Mouse (Mus musculus): ENCODE measurements around the gene Fut11.
A peak's percentile ranks its signal among the peaks of the same experiment; 100 is the strongest.

Gene Fut11

DNA sequence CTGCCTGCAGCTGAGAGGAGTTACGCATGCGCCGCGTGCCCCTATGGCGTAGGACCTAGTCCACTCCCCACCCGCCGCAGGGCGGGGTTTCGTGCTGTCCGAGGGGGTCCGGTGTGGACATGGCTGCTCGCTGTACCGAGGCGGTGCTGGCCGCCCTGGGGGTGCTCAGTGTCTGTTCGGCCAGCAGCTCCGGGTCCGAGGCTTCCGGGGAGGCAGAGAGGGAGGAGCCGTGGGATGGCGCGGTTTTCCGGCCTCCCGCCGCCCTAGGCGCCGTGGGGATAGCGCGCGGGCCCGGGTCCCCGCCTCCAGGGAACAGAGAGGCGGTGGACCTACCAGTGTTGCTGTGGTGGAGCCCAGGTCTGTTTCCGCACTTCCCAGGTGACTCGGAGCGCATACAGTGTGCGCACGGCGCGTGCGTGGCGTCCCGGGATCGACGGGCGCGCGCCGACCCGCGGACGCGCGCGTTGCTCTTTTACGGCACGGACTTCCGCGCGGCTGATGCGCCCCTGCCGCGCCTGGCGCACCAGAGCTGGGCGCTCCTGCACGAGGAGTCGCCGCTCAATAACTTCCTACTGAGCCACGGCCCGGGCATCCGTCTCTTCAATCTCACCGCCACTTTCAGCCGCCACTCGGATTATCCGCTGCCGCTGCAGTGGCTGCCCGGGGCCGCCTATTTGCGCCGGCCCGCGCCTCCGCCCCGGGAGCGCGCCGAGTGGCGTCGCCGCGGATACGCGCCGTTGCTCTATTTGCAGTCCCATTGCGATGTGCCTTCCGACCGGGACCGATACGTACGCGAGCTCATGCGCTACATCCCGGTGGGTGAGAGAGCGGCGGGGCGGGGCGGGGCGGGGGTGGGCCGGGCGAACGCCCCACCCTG, at the start of gene Fut11:
TSS of gene Fut11 (plus strand) at position 85 of the 877 bp plus-strand sequence.
- peak; percentile 67 for DNase-seq (ENCODE audit: low read depth, low spot score)

DNA sequence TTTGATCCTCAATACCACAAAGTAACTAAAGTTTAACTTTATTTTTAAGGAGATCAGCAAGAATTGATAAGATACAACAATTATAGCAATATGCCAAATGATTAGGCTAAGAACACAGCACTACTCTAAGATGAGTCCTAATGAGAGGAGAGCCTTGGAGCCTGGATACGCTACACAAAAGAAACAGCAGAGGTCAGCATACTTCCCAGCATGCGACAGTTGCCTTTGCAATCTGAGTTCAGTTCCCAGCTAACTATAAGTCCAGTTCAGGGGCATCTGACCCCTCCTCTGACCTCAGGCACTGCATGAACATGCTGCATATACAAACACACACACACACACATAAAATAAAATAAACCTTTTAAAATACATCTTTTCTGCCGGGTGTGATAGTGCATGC, 49.2 kb upstream of the Fut11 start:
- no peak for DNase-seq (ENCODE audit: low read depth, low spot score)

GRCm38 (mm10) chr14:20646381-20646780, 48.4 kb upstream of the Fut11 start:
- no peak for DNase-seq (ENCODE audit: low read depth, low spot score)

- no peak for DNase-seq (ENCODE audit: low read depth, low spot score)
Observed at GRCm38 (mm10) chr14:20651000-20651399, 43.8 kb upstream of the Fut11 start.

DNA sequence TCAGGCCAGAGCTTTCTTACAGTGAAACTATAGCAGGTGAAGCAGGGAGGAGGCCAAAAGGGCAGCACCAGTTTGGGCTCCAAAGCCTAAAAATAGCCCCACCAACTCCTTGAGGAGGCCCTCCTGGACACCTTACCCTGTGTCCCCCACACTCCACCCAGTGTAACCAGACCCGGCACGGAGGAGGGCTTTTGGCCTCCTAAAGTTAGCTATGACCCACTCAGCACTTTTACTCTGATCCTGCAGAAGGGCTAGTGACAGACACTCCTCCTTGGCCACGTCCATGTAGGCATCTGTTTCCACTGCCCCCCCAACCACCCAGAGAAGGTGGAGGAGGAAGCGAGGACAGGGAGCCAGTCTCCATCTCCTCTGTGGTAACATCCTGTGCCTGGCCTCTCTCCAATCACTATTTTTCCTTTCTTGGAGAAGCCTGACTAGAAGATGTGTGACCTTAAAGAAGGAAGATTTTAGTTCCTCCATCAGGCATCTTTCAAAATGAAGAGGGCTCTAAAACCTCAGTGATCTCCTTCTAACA, 43.0 kb upstream of the Fut11 start:
- DNase-seq (ENCODE audit: low read depth, low spot score), result no peak

DNA sequence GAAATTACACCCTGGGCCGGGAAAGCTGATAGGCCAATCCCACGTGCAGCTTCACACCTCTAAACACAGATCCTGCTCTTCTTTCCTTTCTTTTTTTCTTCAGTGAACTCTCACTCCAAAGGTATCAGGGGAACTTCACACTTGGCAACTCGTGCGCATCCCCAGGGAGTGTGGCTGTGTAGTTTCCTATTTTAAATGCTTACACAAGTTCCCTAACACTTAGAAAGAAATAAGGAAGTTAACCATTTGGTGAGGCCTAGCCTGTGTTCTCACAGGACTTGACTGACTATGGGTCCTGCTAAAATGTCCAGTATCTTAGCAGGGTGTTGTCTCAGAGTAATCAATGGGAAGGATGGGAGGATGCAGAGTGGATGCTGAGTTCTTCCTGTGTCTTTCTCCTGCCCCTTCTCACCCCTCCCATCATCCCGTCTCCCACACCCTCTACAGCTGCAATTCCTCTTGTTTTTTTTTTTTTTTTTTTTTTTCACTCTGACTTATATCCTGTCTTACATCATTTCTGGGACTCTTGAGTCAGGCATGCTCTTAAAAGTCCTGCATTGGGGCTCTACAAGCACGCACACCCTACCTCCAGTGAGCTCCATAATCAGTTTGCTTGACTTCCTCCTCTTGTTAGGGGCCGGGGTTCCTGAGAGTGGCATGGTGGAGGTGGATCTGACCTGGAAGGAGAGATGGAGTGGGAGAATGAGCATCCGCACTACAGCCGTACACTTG, 39.9 kb upstream of the Fut11 start:
- no peak for DNase-seq (ENCODE audit: low read depth, low spot score)

DNA sequence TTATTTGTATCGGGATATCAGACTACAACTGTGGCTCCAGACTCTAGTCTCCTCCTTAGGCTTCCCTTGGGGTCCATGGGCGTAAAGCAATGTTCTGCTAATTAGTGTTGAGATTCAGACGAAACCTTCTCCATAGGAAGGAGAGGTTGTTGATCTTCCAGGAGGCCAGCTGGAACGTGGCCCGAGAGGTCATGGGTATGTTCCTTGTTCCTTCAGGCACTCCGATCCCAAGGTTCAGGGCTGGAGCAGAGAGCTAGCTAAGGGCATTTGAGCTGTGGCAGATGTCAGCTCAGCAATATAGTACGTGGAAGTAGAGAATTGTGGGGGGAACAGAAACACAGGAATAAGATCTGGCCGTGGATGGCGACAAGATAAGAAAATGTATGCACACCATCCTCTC, 39.0 kb upstream of the Fut11 start:
- DNase-seq (ENCODE audit: low read depth, low spot score), result no peak

GRCm38 (mm10) chr14:20656361-20656760, 38.4 kb upstream of the Fut11 start, which contains the start of gene Myoz1:
Gene Myoz1, minus strand, starts transcription at chr14:20656540.
- DNase-seq (ENCODE audit: low read depth, low spot score), result no peak

DNA sequence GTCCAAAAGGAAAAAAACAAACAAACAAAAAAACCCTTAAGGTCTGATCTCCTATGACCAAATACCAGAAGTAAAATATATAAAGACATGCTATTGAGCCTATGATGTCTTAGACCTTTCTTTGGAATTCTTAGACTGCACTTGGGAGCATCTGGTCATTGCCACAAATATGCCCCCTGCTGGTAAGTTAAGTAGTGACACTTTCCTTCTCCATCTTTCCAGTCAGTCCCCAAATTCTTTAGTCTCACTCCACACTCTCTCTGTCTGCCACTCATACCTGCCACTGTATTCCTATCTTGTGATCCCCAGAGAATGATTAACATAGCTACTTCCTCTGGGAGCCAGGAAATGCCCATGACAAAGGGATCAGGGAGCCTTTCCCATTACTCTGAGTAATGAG, 36.4 kb upstream of the Fut11 start:
- DNase-seq (ENCODE audit: low read depth, low spot score), result peak; percentile 8

DNA sequence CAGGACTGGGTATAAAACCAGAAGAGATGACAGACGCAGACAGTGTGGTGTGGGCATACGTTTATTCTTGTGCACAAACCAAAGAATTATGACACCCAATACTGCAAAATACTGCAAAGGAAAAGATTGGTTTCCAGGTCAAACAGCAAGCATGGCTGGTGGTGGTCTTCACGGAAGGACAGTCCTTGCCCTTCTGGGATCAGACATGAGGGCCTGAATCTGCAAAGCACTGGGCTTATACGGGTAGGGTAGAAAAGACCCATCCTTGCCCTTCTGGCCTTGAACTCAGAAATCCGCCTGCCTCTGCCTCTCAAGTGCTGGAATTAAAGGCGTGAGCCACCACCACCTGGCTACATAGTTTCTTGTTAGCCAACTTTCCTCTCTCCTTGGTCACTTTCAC, 35.9 kb upstream of the Fut11 start:
- no peak for DNase-seq (ENCODE audit: low read depth, low spot score)

GRCm38 (mm10) chr14:20659687-20660086, 35.1 kb upstream of the Fut11 start:
- no peak for DNase-seq (ENCODE audit: low read depth, low spot score)

GRCm38 (mm10) chr14:20660827-20661660, 33.7 kb upstream of the Fut11 start:
- DNase-seq (ENCODE audit: low read depth, low spot score), result peak; percentile 89

DNA sequence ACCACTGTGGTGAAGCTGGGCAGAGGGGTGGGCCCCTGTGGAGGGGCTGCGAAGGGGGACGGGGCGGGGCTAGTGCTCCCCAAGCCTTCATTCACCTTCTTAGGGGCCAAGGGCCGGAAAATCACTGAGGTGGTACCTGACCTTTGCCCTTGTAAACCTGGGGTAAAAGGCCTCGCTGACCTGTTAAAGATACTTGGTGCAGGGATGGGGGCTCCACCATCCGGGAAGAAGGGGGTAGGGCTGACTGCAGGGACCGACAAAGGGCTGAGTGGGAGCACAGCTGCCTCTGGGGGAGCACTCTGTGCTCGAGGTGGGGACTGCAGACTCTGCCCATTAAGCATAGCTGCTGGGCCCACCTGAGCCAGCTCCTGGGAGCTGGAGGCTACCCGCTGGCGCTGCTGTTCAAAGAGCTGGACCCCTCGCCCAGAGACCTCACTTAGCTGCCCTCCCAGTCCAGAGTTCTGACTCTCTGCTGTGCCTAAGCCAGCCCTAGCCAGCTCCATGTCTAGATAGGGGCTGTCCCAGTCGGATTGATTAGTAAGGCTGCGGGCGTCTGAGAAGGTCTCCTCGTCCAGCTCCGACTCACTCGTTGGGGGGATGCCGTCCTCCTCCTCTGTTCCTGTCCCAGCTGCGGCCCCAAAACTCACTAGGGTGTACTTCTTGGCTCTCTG, 33.0 kb upstream of the Fut11 start:
- peak; percentile 10 for DNase-seq (ENCODE audit: low read depth, low spot score)

DNA sequence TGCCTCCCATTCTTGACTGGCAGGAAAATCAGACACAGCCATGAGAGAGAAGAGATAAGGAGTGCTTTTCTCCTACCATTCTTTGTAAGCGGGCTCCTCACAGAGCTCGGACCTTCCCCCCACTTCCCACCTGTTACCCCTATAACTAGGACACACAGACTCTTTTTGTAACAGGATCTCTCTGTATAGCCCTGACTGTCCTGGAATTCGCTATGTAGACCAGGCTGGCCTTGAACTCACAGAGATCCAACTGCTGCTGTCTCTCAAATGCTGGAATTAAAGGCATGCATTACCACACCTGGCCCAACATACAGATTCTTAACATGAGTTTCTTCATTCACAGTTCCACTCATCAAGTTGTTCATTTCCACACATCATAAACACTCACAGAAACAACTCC, 32.0 kb upstream of the Fut11 start:
- no peak for DNase-seq (ENCODE audit: low read depth, low spot score)

DNA sequence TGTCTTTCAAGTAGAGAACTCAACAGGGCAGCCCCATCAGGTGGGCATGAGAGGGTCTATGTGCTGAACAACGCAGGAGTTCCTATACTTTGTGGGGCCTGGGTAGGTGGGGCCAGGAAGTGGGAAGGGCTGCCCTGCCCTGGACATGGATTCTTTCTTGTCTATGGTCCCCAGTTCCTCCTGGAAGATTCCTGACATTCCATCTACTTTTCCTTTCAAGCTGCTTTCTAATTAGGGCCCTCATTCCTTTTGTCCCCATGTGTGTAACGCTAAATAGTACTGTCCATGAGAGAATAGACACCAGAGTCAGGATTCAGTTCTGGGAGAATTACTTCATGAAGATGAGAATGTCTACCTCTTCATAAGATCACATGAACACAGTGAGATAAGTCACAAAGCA, 31.2 kb upstream of the Fut11 start:
- DNase-seq (ENCODE audit: low read depth, low spot score), result no peak

GRCm38 (mm10) chr14:20664436-20664835, 30.3 kb upstream of the Fut11 start:
- DNase-seq (ENCODE audit: low read depth, low spot score), result no peak

DNA sequence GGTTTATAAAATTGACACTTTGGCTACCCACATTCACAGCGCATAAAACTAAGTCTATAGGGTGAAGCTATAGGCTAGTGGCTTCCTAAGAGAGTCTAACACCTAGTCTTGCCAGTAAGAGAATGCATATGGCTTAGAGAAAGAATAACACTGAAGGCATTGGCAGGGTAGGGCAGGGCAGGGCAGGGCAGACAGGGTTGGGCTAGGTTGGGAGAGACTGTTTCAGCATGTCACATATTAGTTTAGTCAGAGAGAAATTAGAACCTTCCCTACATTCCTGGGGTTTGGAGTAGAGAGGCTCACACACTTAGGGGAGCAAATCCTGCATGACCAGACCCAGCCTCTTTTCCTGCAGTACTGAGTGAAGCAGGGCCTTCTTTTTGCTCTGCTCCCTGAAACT, 27.3 kb upstream of the Fut11 start:
- no peak for DNase-seq (ENCODE audit: low read depth, low spot score)

DNA sequence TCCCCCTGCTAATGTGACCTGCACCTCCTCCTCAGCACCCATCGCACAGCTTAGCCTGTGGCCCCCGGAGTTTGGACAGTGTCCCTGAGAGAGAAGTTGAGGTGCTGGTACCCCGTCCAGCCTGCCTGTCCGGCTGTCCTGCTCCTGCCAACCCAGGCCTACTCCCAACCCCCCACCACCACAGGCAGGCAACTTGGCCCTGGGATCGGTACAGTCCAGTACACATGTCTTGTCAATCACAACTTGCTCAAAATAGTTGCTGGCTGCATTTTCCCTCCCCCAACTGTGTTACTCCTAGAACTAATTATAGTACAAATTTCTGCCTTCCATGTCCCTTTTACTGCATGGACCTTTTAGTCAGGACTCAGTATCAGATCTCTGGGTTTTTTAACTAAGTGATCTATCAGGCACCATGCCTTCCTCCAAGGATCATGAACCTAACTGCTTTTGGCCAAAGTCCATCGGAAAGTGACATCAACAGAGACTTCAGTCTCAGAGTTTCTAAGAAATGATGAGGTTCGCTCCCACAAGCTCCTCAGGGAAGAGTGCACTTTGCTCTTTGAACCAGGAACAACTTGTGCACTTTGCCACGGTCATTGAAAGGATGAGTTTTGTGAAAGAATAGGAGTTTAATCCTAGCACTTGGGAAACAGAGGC, 26.5 kb upstream of the Fut11 start, which contains the start of gene Synpo2l:
TSS of gene Synpo2l (minus strand) at position 201 of the 657 bp plus-strand sequence.
- no peak for DNase-seq (ENCODE audit: low read depth, low spot score)

- DNase-seq (ENCODE audit: low read depth, low spot score), result no peak
Observed at GRCm38 (mm10) chr14:20672990-20673389, 21.8 kb upstream of the Fut11 start.

GRCm38 (mm10) chr14:20673735-20674063, 21.1 kb upstream of the Fut11 start:
- DNase-seq (ENCODE audit: low read depth, low spot score), result no peak

Measured in brain, embryonic 18.5 days (tissue).